Mouse (Mus musculus) megakaryocyte, embryonic 14.5 days (primary cell): ENCODE measurements around the gene Cgnl1.

Experiments
- FLI1 ChIP-seq: IDR thresholded peaks from 2 replicates; pipeline ENCODE4 v1.6.1; 2012; ENCODE audit warnings: low read length, inconsistent platforms, mixed read lengths
- GATA1 ChIP-seq: IDR thresholded peaks from 3 replicates; pipeline ENCODE4 v1.6.1; 2012; ENCODE audit warnings: mixed read lengths, low read length, inconsistent platforms, borderline replicate concordance

- no peak for TF ChIP-seq GATA1
- no peak for TF ChIP-seq FLI1
Measured at GRCm38 (mm10) chr9:71589771-71590170, 181.6 kb downstream of the Cgnl1 start.
